Mouse (Mus musculus) erythroid progenitor cell, adult 5-6 weeks (primary cell): ENCODE results near the gene Hp. TPM values are rescaled to one million over a fixed set of nuclear protein-coding genes. Genes with fewer than 3 reads are reported as not detected.

Source experiments
- ATAC-seq: replicated peaks from 2 replicates; pipeline ENCODE4 v1.8.0; 2016; ENCODE audit warnings: moderate number of reproducible peaks, mild to moderate bottlenecking, moderate TSS enrichment, inconsistent platforms; ENCODE audit not compliant: poor library complexity, low FRiP score, severe bottlenecking
- total RNA-seq, 2 experiments: library from RNA; stranded (forward) in 1 of 2; stranded (reverse) in 1 of 2; fragments of 150-400 nt in 1 of 2; fragments of 186-747, 209-891 nt in 1 of 2; gene quantifications; 2 replicates each; pipeline versions ENCODE4 v1.2.3 to v1.2.4; 2015 to 2017; ENCODE audit warnings: low replicate concordance in 2 of 2

Hp gene
- 70.4 and 83.3 TPM in 2 replicates for total RNA-seq (2015; ENCODE audit: low replicate concordance)
- 65.3 and 67.6 TPM in 2 replicates for total RNA-seq (2017; ENCODE audit: low replicate concordance)

GRCm38 (mm10) chr8:109578900-109579301 is at the start of gene Hp:
Gene Hp (minus strand): TSS chr8:109579172.
- no peak for ATAC-seq

GRCm38 (mm10) chr8:109628638-109629037 is 49.7 kb upstream of the Hp start:
- ATAC-seq, result no peak

GRCm38 (mm10) chr8:109615569-109615968 is 36.6 kb upstream of the Hp start:
- no peak for ATAC-seq

GRCm38 (mm10) chr8:109614243-109615210 is 35.6 kb upstream of the Hp start, which contains the start of gene Pkd1l3:
Gene Pkd1l3 (plus strand): TSS chr8:109614517.
- ATAC-seq, result peak; percentile 47; the same call in 1 of the 2 replicates

GRCm38 (mm10) chr8:109609153-109609502 is 30.2 kb upstream of the Hp start:
- no peak for ATAC-seq

GRCm38 (mm10) chr8:109608271-109609152 is 29.5 kb upstream of the Hp start, which contains the start of gene Dhodh:
Gene Dhodh (minus strand): TSS chr8:109608673.
- peak; percentile 98 for ATAC-seq

GRCm38 (mm10) chr8:109607650-109608049 is 28.7 kb upstream of the Hp start:
- 0 out of 2 replicates have a peak, but pooled peaks have one; percentile 1 for ATAC-seq

GRCm38 (mm10) chr8:109606725-109607124 is 27.8 kb upstream of the Hp start:
- ATAC-seq, result no peak

- 0 out of 2 replicates have a peak, but pooled peaks have one; percentile 32 for ATAC-seq
These were observed 16.9 kb upstream of the Hp start for GRCm38 (mm10) chr8:109595854-109596253.

- ATAC-seq, result no peak
These were observed 14.3 kb upstream of the Hp start for GRCm38 (mm10) chr8:109593117-109593788.

GRCm38 (mm10) chr8:109592164-109592563 is 13.2 kb upstream of the Hp start:
- peak; percentile 76 for ATAC-seq

- peak; percentile 77 for ATAC-seq
These were observed 12.4 kb upstream of the Hp start for GRCm38 (mm10) chr8:109591367-109591766.

- ATAC-seq, result no peak
These were observed 11.9 kb upstream of the Hp start for GRCm38 (mm10) chr8:109590901-109591300.

- no peak for ATAC-seq
These were observed 8.1 kb upstream of the Hp start for GRCm38 (mm10) chr8:109586972-109587504.

GRCm38 (mm10) chr8:109585652-109586051 is 6.7 kb upstream of the Hp start:
- no peak for ATAC-seq

GRCm38 (mm10) chr8:109584830-109585229 is 5.9 kb upstream of the Hp start:
- no peak for ATAC-seq

- ATAC-seq, result no peak
These were observed 5.3 kb upstream of the Hp start for GRCm38 (mm10) chr8:109584293-109584692.

GRCm38 (mm10) chr8:109576311-109576710 is 2.7 kb downstream of the Hp start:
- ATAC-seq, result no peak

- ATAC-seq, result no peak
These were observed 7.8 kb downstream of the Hp start for GRCm38 (mm10) chr8:109571139-109571538.
